Mouse (Mus musculus) brain, adult 2 months (tissue): ENCODE data around the gene Itprip.

ENCODE experiments used
- DNase-seq: peaks from one replicate; pipeline ENCODE4 v3.0.0; 2011; ENCODE audit warnings: low read depth, low spot score

Itprip gene

DNA sequence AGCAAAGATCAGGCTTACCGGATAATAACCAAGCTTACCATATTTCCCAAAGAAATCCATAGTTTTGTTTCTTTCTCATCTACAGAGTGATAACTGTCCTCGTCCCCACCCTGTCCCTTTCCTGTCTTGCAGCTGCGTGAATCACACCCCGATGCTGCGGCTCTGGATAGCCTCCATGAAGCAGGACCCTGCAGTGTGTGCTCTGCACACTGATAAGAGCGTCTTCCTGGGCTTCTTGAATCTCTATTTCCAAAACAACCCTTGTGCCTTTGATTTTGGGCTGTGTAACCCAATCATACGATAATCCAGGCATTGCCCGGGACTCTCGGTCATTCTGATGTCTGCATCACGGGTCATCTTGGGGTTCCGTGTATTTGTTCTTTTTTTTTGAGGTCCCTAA lies 33.2 kb downstream of the Itprip start:
- no peak for DNase-seq

DNA sequence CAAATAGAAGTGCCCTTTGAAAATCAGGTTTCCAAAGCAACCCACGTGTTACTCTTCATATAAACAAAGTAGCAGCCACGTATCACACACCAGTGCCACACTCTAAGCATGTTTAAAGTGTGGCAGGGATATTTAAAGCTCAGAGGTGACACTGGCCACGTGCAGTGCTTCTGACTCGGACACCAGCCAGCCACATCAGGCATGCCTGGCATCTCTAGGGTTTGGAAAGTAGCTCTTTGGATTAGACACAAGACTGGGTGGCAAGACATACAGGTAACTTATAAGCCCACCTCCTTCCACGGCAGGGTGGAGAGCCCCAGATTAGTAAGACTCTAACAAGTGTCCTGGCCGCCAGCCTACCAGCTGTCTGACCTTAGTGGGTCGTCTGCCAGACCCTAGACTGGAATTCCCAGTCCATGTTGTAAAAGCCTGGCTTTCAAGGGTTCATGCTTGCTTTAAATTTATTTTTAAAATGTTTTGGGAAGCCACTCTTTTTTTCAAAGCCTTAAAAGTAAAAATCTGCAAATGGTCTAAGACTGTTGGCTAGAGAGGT lies 33.8 kb downstream of the Itprip start:
- DNase-seq: no peak

DNA sequence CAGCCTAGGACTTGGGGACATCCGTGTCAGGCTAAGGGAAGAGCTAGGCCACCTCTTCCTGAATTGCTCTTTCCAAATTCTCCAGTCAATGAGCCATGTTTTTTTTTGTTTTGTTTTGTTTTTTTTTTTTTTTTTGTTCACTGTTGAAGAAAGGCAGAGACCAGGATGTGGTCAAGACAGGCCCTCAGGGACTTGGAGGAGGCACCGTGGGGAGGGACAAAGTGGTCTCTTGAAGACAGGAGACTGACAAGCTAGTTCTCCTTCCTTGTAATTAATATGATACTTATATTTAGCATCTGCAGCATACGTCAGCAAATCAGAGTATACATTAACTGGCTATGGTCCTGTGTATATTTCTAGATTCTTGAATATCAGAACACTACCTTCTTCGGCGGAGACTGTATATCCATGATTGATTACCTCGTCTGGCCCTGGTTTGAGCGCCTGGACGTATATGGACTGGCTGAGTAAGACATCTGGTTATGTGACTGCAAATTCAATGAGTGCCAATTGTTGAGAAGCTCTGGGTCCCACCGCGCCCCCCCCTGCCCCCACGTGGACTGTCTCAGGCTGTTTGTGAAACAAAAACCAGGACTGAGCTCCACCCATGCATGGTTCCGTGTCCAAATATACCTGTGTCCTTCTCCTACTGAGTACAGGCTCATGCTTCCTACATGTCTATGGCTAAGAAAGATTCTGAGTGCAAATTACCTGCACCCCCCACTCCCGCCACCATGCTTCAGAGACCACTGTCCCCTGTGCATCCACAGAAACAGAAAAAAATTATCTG lies 34.6 kb downstream of the Itprip start:
- DNase-seq: no peak

DNA sequence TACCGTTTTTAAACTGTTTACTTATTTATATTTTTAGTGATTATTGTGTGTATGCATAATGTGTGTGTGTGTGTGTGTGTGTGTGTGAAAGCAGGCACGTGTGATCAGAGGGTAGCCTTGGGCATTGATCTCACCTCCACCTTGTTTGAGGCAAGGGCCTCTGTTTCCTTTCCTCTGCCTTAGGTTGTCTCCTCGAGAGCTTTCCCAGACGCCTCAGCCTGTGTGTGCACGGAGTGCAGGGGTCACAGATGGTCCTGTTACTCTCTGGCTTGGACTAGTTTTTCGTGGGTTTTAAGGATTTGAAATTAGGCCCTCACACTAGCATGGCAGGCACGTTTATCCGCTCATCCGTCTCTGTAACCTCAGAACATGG lies 36.2 kb downstream of the Itprip start:
- DNase-seq: no peak

DNA sequence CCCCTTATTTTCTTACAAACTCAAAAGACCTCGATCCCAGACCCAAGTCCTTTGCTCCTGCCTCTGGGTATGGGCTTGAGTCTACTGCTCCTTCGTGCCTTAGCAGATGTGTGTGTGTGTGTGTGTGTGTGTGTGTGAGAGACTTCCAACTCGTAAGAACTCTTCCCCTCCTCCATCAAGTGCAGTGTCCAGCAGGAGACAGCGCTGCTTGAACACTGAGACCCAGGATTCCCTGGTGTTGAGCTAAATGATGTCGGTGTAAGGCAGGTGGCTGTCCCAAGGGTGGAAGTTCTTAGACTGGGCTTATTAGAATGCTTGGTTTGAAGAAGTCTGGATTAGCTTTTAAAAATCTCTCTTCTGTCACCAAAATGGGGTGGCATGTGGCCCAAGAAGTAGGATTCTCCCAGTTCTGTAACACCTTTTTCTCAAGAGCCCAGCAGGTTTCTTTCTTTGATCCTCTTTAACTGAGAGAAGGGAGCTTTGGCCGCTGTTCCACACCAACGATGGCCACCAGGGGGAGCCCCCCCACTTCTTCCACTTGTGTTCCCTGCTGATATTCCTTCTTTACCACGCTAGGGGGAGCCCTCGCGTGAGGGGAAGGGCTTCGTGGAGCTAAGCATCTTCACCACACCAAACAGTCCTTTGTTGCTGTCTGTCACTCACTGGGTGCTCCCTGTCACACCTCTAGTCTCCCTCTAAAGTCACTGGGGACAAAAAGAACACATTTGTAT lies 36.8 kb downstream of the Itprip start:
- peak; percentile 86 for DNase-seq

DNA sequence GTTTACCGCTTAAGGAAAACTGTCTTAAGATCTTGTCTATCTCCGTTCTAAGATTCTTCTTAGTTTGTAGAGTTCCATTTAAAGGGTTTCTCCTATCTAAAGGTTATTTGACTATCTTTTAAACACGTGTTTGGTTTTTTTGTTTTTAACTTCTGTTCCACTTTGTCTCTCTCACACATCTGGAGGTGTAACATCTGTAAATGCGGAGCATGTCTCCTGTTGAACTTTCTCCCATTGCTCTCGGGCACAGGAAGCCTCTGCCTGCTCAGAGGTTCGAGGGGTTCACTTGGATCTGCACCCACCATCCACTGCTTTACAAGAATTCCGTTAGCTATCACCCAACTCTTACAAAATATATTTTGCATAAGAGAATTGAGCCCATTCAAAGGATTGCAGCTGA lies 37.6 kb downstream of the Itprip start:
- DNase-seq: no peak

DNA sequence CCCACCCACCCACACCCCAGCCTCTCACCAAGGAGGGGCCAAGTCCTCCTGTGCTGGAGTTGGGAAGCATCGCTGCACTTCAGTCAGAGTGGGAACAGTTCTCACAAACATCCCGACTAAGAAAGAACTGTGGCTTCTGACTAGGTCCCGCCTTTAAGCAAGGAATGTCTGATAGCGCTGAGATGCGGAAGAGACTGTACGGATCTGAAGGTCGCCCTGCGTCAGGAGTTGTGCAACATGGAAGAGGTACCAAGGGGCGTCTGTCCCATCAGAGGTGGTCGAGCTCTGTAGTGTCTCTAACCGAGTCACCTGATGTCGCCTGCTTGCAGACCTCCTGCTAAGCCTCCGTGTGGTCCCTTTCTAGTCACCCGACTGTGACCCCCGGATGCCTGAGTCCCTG lies 42.8 kb downstream of the Itprip start:
- no peak for DNase-seq

DNA sequence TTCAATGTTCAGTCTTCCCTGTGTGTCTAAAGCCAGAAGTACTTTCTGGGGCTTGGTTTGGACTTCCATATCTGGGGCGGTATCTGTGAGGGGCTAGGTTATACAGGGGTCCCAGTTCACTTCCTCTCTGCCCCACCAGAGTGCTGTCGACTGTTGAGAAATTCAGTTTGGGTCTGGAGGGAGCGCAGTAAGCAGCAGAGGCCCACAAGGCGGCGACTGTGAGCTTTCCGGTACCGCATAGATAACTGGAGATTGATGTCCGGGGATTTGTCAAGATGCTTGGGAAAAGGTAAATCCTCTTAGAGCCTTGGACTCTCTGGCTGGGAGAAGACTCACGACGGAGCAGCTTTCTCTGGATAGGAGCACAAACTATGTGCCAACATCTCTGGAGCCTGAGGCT lies 47.6 kb downstream of the Itprip start:
- no peak for DNase-seq

DNA sequence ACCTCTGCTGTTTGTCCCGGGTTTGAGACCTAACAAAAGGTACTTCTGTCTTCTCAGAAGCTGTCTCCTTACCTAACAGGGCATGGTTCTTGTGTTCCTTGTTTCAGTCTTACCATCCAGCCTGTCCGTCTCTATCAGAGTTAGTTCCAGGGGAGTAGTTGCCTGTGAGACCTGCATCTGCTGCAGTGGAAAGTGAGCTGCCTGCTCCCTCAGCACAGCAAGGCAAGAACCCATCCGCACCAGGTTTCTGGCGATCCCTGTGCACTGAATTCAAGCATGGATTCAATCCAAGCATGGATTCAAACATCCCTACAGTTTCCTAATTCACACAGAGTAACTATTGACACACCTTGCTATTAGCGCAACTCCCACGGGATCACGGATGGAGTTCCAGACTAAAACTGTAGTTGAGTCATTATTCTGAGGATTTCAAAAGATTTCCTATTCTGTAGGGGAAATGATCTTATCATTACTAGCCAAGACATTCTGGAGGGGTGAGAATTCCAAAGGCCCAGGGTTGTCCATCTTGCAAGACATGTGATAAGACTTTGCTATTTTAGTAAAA lies 48.9 kb downstream of the Itprip start:
- no peak for DNase-seq

DNA sequence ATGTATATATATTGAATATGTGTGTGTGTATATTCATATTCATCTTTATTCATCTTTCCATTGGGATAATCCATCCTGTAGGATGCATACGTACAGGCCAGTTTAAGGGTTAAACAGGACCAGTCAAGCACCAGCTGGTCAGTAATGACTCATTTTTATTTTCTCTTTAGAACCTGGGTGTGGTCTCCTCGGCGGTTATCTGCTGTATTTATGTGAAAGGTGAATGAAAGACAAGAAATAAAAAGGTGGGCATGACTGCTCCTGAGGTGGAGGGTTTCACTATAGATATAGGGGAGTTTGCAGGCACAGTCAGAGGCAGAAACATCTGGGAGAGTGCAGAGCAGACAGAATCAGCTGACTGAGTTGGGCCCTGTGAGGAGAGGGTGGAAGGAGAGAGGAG lies 49.6 kb downstream of the Itprip start:
- DNase-seq: no peak

DNA sequence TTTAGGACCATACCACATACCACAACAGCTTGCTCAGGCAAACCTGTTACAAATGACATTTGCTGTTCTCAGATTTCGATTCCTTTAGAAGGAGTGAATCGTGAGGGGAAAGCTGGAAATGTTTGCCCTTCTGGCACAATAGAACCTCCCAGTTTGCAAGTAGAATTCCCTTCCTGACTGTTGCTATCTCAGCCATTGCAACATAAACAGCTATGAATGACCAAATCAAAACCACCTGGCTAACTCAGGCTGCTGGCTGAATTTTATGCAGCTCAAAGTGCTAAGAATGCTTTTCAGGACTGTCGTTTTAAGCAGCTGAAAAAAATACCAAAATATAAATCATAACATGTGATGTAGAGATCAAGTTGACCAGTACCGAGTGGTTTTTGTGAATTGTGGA lies 50.1 kb downstream of the Itprip start:
- no peak for DNase-seq

DNA sequence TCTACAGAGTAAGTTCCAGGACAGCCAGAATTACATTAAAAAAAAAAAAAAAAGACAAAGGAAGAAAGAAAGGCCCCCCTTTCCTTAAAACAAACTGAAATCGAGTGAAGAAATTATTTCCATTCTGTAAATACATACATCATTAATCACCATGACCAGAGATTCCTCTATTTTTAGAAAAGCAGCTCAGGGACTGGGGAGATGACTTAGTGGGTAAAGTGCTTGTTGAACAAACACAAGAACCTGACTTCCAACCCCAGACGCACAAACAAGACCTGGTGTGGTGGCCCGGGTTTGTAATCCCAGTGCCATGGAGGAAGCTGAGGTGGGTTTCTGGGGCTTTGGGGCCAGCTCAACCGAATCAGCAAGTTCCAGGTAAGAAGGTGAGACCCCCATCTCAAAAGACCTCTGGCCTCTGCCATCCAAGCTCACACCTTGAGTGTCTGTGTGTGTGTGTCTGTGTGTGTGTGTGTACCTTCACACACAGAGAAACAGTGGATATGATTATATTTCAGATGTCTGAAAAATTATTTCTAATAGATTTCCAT lies 51.4 kb downstream of the Itprip start:
- DNase-seq: no peak

DNA sequence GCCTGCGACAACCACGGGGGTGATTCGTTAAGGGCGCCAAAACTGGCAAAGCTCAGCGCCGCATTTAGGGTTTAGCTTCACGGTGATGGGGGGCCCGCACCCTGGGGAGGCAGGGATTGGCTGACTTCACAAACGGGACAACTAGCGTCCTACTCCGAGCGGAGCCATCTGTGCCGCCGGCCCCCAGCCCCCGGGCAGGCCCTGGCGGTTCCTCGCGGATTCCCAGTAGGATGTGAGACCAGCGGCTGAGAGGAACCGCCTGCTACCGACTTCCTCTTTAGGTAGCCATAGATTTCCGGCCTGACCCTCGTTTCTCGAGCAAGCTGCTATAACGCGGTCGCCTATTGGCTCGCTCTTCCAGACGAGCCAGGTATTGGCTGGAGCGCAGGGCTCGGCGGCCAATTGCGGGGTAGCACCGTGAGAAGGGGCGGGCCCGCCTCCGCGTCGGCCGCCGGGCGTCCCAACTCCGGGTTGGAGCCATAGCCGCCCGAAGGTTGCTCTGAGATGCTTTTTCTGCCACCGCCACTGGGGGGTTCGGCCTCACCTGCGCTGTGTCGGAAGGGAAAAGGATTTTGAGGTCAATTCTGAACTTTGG lies 53.6 kb downstream of the Itprip start, which contains the start of gene Gsto2:
Gsto2 (plus strand) TSS at position 182 of the 595 bp plus-strand sequence.
- peak; percentile 99 for DNase-seq

DNA sequence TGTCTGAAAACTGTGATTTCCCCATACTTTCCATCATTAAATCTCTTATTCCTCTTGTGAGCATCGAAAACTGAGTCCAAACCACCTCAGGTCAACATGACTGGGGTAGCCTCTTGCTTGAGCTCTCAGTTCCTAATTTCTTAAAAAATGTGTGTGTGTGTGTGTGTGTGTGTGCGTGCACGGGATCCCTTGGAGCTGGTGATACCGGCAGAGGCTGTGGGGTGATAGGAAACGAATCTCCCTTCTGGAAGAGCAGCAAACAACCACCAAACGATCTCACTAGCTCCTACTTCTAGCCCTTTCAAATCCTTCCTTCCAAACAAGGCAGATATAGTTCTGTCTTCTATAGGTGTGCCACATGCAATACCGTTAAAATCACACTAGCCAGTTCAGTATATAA lies 54.4 kb downstream of the Itprip start:
- DNase-seq: no peak

DNA sequence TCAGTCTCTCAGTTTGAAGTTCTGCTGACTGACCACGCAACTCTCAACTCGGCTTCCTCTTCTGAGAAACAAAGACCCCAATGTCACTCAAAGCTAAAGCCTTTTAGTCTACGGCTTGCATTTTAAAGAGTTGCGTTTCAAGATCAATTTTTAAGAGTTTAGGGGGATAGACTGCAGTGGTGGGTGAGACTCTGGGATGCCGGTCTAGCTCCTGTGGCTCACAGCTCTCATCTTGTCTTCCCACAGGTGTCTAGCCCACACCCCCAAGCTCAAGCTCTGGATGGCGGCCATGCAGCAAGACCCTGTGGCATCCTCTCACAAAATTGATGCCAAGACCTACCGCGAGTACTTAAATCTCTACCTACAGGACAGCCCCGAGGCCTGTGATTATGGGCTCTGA lies 55.0 kb downstream of the Itprip start:
- no peak for DNase-seq

DNA sequence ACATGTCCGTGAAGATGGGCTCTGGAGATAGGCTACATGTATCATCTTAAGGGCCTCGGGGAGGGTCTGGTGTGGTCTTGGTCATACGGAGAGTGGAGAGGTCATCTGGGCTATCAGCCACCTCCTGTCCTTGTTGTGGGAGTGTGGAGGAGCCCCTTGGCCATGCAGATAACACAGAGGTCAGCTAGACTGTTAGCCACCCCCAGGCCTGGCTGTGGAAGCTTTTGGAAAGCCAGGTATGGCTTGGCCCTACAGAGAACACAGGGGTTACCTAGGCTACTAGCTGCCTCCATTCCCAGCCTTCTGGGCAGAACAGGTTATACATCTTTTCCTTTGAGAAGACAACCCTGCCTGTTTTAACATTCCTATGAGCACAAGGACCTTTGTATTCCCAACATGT lies 56.5 kb downstream of the Itprip start:
- DNase-seq: no peak

DNA sequence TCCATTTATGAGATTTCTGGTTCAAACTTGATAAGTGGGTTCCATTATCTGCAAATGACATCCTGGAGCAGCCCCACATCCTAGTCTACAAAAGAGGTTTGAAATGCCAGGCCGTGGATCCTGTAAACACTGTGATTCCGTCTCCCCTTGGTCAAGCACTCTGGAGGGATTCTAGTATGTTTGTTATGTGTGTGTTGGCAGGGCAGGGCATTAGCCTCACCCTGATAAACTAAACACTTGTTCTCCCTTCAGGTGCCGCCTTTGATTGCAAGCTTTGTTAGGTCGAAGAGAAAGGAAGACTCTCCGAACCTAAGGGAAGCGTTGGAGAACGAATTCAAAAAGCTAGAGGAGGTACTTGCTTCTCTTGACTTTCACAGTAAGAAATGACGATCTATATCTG lies 59.9 kb downstream of the Itprip start:
- DNase-seq: no peak

DNA sequence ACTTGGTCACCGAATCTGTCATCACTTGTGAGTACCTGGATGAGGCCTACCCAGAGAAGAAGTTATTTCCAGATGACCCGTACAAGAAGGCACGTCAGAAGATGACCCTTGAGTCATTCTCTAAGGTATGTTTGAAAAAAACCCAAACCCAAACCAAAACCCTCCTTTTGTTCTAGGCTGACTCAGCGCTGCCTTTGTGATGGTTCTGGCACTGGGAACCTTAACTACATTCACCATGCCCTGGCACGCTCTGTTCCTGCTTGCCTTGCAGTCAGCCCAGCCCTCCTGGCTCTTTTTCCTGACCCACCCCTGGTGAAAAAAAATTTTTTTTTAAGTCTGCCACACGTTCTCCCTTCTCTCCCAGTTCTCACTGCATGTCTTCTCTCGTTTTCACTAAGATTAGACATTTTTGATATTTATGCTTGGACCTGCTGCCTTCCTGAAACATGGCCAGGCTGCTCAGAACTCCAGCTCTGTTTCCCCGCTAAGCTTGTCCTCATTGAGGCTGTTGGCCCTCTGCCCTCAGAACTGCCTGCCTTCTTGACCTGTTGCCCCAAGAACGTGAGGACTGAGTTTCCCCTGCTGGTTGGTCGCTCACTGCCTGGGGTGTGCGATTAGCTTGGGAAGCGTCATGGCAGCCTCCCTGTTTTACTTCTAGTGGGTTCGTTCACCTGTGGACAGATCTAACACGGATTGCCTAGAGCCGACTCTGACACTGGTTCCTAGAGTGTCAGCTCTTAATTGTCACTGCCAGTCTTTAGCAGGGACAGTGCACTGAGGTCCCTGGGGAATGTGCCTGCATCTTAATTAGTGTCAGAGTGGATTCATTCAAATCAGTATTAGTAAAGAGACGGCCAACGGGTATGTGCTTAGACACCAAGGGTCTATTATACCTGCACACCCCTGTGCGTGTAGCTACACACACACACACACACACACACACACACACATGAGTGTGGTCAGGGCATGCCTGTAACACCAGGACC lies 60.8 kb downstream of the Itprip start:
- DNase-seq: no peak

DNA sequence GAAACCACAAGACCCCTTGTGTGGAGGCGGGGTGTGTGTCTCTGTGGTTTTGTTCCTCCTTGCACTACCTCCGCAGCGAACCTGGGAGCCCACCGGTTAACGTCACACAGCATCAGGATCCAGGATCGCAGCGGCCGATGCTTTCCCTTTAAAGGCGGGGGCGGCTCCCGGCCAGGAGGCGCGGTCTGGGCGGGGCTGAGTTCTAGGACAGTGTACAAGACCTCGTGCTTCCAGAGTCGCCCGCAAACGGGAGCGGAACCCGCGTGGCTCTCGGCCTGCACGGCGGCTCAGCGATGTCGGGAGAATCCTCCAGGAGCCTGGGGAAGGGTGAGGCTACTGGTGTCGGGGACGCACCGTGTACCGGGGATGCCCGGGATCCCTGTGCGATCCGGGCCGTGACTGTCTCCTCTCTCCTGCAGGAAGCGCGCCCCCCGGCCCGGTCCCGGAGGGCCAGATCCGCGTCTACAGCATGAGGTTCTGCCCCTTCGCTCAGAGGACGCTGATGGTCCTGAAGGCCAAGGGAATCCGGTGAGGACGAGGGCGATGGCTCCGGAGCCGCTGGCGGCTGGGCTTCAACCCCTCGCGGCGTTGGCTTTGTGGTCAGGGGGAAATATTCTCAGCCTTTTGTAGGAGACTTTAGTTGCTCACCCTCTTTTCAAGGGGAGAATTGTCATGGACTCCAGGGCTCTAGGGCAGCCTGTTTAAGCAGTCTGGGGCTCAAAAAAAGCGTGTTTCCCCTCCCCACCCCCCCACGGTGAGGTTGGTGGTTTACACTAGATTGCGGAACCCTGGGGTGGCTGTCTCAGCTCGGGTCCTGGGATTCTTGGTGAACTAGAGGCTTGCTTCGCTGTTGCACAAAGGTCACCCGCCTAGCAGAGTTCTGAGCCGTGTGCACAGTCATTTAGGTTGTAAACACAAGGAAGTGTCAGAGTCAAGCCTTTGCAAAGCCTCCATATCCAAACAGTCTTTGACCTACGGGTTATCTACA lies 64.0 kb downstream of the Itprip start, which contains the start of gene Gsto1:
Gsto1 (plus strand) TSS at position 175 of the 988 bp plus-strand sequence.
- DNase-seq: peak; percentile 91
